Mouse (Mus musculus): ENCODE data around the gene Rnf214. TPM values are rescaled to one million over a fixed set of nuclear protein-coding genes. Genes with fewer than 3 reads are reported as not detected.
A peak's percentile ranks its signal among the peaks of the same experiment; 100 is the strongest.

The Rnf214 gene
- 10 to 100 TPM; 31.8 to 37.1 TPM for total RNA-seq (2021)
- polyA plus RNA-seq (2012; rRNA removed): 12.5 and 21.8 TPM in 2 replicates
- long read RNA-seq, partial matches to known transcripts: 5 of 17 reads
- long read RNA-seq, other reads (novel, unspliced or antisense): 5 of 17 reads

- H3K79me2 ChIP-seq (replicated peaks; ENCODE audit: control insufficient read depth, insufficient read depth, low read length): peaks cover 6% of the 10 kb centered on the region
- H3K27me3 ChIP-seq (ENCODE audit: control insufficient read depth, insufficient read depth, low read length): no peaks in the 10 kb centered on the region
- H3K4me3 ChIP-seq: peak within 1 kb of the TSS; percentile 83
- TF ChIP-seq POLR2A (IDR thresholded peaks at IDR 0.05; ENCODE audit: insufficient read depth, low read depth, low read length): peak; percentile 86
- peak; percentile 93 for TF ChIP-seq CTCF (IDR thresholded peaks at IDR 0.05)
- 0 out of 2 replicates have a peak, but pooled peaks have one; percentile 38 for TF ChIP-seq EP300 (IDR thresholded peaks at IDR 0.05; ENCODE audit: insufficient read depth, low read depth, low read length)
- peak; percentile 94 to 96 for DNase-seq
- WGBS: under 1% methylated on average over 73 of the region's 80 CpGs
- peaks cover 2% of the 10 kb centered on the region for H3K36me3 ChIP-seq (ENCODE audit: control insufficient read depth, insufficient read depth, low read length)
- peaks cover 3% of the 10 kb centered on the region for H3K4me1 ChIP-seq (ENCODE audit: control insufficient read depth, insufficient read depth, low read length)
- H3K27ac ChIP-seq: peak within 1 kb of the TSS; percentile 100
- H3K9ac ChIP-seq (ENCODE audit: low read depth, low read length): peak within 1 kb of the TSS; percentile 95
- intact Hi-C loops (cut with DNase I): loop anchor here (1.0 to 5.0 kb wide), 3 partner anchors 49 to 376 kb away; partner anchors contain the start of genes Bud13 and Sidt2
Measured at GRCm38 (mm10) chr9:45906355-45907077, at the start of gene Rnf214, which contains the start of gene Pcsk7. Gene Rnf214 (minus strand): TSS chr9:45906911. Gene Pcsk7 (plus strand): TSS chr9:45906497.

- peak within 1 kb of the TSS; percentile 72 for H3K4me3 ChIP-seq
- intact Hi-C loops (cut with DNase I): loop anchor here (1.0 kb wide), 2 partner anchors 29 to 48 kb away; no protein-coding TSS in a partner anchor
- H3K27me3 ChIP-seq (ENCODE audit: control insufficient read depth, insufficient read depth, low read length): no peaks in the 10 kb centered on the region
- peaks cover 10% of the 10 kb centered on the region for H3K4me1 ChIP-seq (ENCODE audit: control insufficient read depth, insufficient read depth, low read length)
- H3K27ac ChIP-seq: peak within 1 kb of the TSS; percentile 95
- peak; percentile 63 for TF ChIP-seq POLR2A (IDR thresholded peaks at IDR 0.05; ENCODE audit: insufficient read depth, low read depth, low read length)
- TF ChIP-seq CTCF (IDR thresholded peaks at IDR 0.05): peak; percentile 15; the same call in 1 of the 2 replicates
- TF ChIP-seq EP300 (IDR thresholded peaks at IDR 0.05; ENCODE audit: insufficient read depth, low read depth, low read length): 0 out of 2 replicates have a peak, but pooled peaks have one; percentile 51
- DNase-seq: peak; percentile 93 to 95
- WGBS: 1% methylated on average over 48 of the region's 48 CpGs
- no peaks in the 10 kb centered on the region; the same call in 1 of the 2 replicates for H3K36me3 ChIP-seq (ENCODE audit: control insufficient read depth, insufficient read depth, low read length)
- peak within 1 kb of the TSS; percentile 97 for H3K9ac ChIP-seq (ENCODE audit: low read depth, low read length)
- peaks cover 2% of the 10 kb centered on the region; the same call in 1 of the 2 replicates for H3K79me2 ChIP-seq (replicated peaks; ENCODE audit: control insufficient read depth, insufficient read depth, low read length)
Measured at GRCm38 (mm10) chr9:45955107-45955963, 48.6 kb upstream of the Rnf214 start, which contains the start of gene Sidt2. Gene Sidt2 (minus strand): TSS chr9:45955258.

GRCm38 (mm10) chr9:45954294-45955106 lies 47.8 kb upstream of the Rnf214 start:
- peaks cover 9% of the 10 kb centered on the region for H3K4me1 ChIP-seq (ENCODE audit: control insufficient read depth, insufficient read depth, low read length)
- peak overlapping the region; percentile 95 for H3K27ac ChIP-seq
- WGBS: under 1% methylated on average over 63 of the region's 63 CpGs
- no peak for TF ChIP-seq CTCF (IDR thresholded peaks at IDR 0.05)
- TF ChIP-seq EP300 (IDR thresholded peaks at IDR 0.05; ENCODE audit: insufficient read depth, low read depth, low read length): 0 out of 2 replicates have a peak, but pooled peaks have one; percentile 7
- DNase-seq: no peak
- no peaks in the 10 kb centered on the region; the same call in 1 of the 2 replicates for H3K36me3 ChIP-seq (ENCODE audit: control insufficient read depth, insufficient read depth, low read length)
- intact Hi-C loops (cut with DNase I): loop anchor here (1.0 kb wide), 2 partner anchors 30 to 47 kb away; no protein-coding TSS in a partner anchor
- peak overlapping the region; percentile 72 for H3K4me3 ChIP-seq
- peak overlapping the region; percentile 97 for H3K9ac ChIP-seq (ENCODE audit: low read depth, low read length)
- H3K27me3 ChIP-seq (ENCODE audit: control insufficient read depth, insufficient read depth, low read length): no peaks in the 10 kb centered on the region
- peaks cover 2% of the 10 kb centered on the region; the same call in 1 of the 2 replicates for H3K79me2 ChIP-seq (replicated peaks; ENCODE audit: control insufficient read depth, insufficient read depth, low read length)

GRCm38 (mm10) chr9:45953511-45954293 lies 47.0 kb upstream of the Rnf214 start:
- H3K4me1 ChIP-seq (ENCODE audit: control insufficient read depth, insufficient read depth, low read length): peaks cover 6% of the 10 kb centered on the region
- H3K36me3 ChIP-seq (ENCODE audit: control insufficient read depth, insufficient read depth, low read length): no peaks in the 10 kb centered on the region; the same call in 1 of the 2 replicates
- H3K9ac ChIP-seq (ENCODE audit: low read depth, low read length): peak overlapping the region; percentile 97
- H3K27me3 ChIP-seq (ENCODE audit: control insufficient read depth, insufficient read depth, low read length): no peaks in the 10 kb centered on the region
- no peak for TF ChIP-seq POLR2A (IDR thresholded peaks at IDR 0.05; ENCODE audit: insufficient read depth, low read depth, low read length)
- no peak for TF ChIP-seq EP300 (IDR thresholded peaks at IDR 0.05; ENCODE audit: insufficient read depth, low read depth, low read length)
- WGBS: 28% methylated on average over 13 of the region's 13 CpGs
- H3K4me3 ChIP-seq: peak overlapping the region; percentile 72
- peak in 1 of 2 experiments; percentile 51 for DNase-seq
- peaks cover 2% of the 10 kb centered on the region; the same call in 1 of the 2 replicates for H3K79me2 ChIP-seq (replicated peaks; ENCODE audit: control insufficient read depth, insufficient read depth, low read length)
- intact Hi-C loops (cut with DNase I): no loop called here
- H3K27ac ChIP-seq: peak overlapping the region; percentile 95
